Mouse (Mus musculus) hindbrain, embryonic 12.5 days (tissue): Measurements from ENCODE around the gene Elovl1. TPM values are rescaled to one million over a fixed set of nuclear protein-coding genes. Genes with fewer than 3 reads are reported as not detected.

Source experiments
- ATAC-seq: fragments of 200-750 bp; cut with Nextera tagmentation; 2 replicates; pipeline ENCODE4 v1.8.0; 2017; ENCODE audit warnings: moderate TSS enrichment; ENCODE audit not compliant: low FRiP score
- H3K27ac ChIP-seq: fragments of 300-500 bp; sonication (generic); 2 replicates; pipeline ENCODE4 v1.5.1; 2016; ENCODE audit warnings: mild to moderate bottlenecking
- H3K27me3 ChIP-seq: fragments of 300-500 bp; sonication (generic); 2 replicates; pipeline ENCODE4 v1.6.1; 2016; ENCODE audit warnings: mild to moderate bottlenecking
- H3K36me3 ChIP-seq: fragments of 300-500 bp; sonication (generic); 2 replicates; pipeline ENCODE4 v1.6.1; 2016; ENCODE audit warnings: mild to moderate bottlenecking
- H3K4me1 ChIP-seq: fragments of 300-500 bp; sonication (generic); 2 replicates; pipeline ENCODE4 v1.6.1; 2016
- H3K4me2 ChIP-seq: fragments of 300-500 bp; sonication (generic); replicated peaks from 2 replicates; pipeline ENCODE4 v1.6.1; 2016; ENCODE audit warnings: mild to moderate bottlenecking
- H3K4me3 ChIP-seq: fragments of 300-500 bp; sonication (generic); 2 replicates; pipeline ENCODE4 v1.5.1; 2016; ENCODE audit warnings: mild to moderate bottlenecking
- H3K9ac ChIP-seq: fragments of 300-500 bp; sonication (generic); 2 replicates; pipeline ENCODE4 v1.6.1; 2016; ENCODE audit warnings: mild to moderate bottlenecking, moderate library complexity
- H3K9me3 ChIP-seq: fragments of 300-500 bp; sonication (generic); replicated peaks from 2 replicates; pipeline ENCODE4 v1.6.1; 2016; ENCODE audit warnings: mild to moderate bottlenecking
- WGBS: fragments of 180-500 bp; shearing (Covaris S2); methylation state at CpG from one replicate; pipeline ENCODE4 v1.1.7; 2016; 5-methylcytosine and 5-hydroxymethylcytosine counted together
- polyA plus RNA-seq: library from polyadenylated mRNA; unstranded; fragments of >200 nt; fragmentation: Nextera tagmentation; extraction: Ambion mirVana; gene quantifications from 2 replicates; pipeline ENCODE4 v1.2.1, GENCODE M21; 2016

The Elovl1 gene
- polyA plus RNA-seq, 1 experiment from 2014 or later = 41.7 TPM

DNA sequence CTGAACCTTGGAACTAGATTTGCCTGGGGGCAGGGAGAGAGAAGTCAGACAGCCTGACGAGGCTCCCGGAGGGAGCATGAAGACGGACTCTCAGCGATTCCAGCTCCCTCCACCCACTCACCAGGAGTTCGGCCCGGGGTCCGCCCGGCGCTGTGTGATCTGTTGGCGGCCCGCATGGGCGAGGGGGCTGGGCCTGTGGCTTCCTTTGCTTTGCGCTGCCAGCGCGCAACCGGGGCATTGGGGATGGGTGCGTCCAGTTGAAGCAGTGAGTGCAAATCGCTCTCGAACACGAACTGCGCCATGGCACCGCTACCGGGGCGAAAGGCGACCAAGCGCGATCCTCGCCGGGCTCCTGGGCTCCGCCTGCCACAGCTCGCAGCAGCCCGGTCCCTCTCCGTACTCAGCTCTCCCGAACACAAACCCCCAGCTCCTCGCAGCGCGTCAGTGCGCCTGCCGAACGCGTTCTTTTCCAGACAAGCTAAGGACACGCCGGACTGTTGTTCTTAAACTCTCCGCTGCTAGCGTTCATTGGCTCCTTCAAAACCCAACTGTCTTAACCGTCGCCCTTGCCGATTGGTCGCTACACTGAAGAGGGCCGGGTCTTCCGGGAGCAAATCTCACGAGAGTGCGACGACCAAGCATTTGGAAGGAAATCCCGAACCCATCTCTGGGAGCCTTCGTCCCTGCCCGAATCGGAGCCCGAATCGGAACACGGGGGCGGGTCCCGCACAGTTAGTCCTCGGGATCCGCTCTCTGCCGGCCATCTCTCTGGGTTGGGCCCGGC, 9.1 kb downstream of the Elovl1 start, which contains the start of gene Cdc20:
Gene Cdc20 (minus strand): TSS at position 533 of the 784 bp plus-strand sequence.
- Histone ChIP-seq H3K9me3 (no peaks in the 10 kb centered on the region), H3K4me1 (peaks cover 36% of the 10 kb centered on the region), H3K4me3 (peak within 1 kb of the TSS; percentile 71), H3K9ac (peak within 1 kb of the TSS; percentile 82), H3K27ac (peak within 1 kb of the TSS; percentile 88), H3K36me3 (peaks cover 22% of the 10 kb centered on the region), H3K27me3 (no peaks in the 10 kb centered on the region), H3K4me2 (peak within 1 kb of the TSS; percentile 99)
- ATAC-seq = peak; percentile 95
- under 1% methylated on average over 64 of the region's 67 CpGs for WGBS

DNA sequence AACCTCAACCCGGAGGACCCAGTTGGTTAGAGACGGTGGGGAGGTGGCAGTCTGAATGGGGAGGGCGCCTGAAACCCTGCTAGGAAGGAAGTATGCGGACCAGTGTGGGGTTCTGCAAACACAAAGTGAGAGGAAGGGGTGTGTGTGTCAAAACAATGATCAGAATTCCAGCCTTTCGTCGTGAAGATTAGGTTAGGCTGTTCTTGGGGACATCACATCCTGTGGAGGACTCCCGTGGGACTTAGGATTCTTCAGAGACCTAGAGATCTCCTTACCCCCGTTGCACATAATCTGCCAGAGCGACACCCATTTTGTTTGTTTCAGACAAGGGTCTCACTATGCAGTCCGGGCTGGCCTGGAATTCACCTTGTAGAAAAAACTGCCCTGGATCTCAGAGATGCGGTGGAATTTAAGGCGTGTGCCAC, 9.9 kb downstream of the Elovl1 start:
- H3K4me3 ChIP-seq = peak overlapping the region; percentile 71
- peaks cover 36% of the 10 kb centered on the region for H3K4me1 ChIP-seq
- peak overlapping the region; percentile 65 for H3K9ac ChIP-seq
- H3K9me3 ChIP-seq = no peaks in the 10 kb centered on the region
- WGBS = 9% methylated on average over 12 of the region's 12 CpGs
- peak overlapping the region; percentile 88 for H3K27ac ChIP-seq
- ATAC-seq = peak; percentile 47
- H3K36me3 ChIP-seq = peaks cover 14% of the 10 kb centered on the region
- peak overlapping the region; percentile 99 for H3K4me2 ChIP-seq
- H3K27me3 ChIP-seq = no peaks in the 10 kb centered on the region

DNA sequence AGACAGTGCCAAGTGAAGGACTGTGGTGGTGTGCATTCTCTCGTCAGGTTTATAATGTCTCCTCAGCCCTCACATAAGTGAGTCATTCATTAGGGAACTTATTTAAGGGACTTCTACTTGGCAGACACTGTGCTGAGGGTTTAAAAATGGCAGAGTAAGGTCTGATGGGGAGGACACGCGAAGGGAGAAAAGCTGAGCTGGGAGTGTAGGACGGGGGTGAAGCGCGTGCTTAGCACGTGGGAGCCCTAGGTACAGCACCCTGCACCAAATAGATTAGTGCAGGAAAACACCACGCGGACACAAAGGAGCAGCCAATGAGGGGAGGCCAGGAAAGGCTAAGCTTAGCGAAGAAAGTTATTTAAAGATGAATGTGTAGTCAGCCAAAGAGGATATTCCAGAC, 17.2 kb downstream of the Elovl1 start:
- Histone ChIP-seq H3K9ac (no peak overlapping the region), H3K4me3 (no peak overlapping the region), H3K27ac (no peak overlapping the region), H3K27me3 (peaks cover 6% of the 10 kb centered on the region), H3K4me1 (peaks cover 17% of the 10 kb centered on the region), H3K4me2 (no peak overlapping the region), H3K9me3 (no peaks in the 10 kb centered on the region), H3K36me3 (no peaks in the 10 kb centered on the region)
- no peak for ATAC-seq
- WGBS = 92% methylated on average over 10 of the region's 10 CpGs

DNA sequence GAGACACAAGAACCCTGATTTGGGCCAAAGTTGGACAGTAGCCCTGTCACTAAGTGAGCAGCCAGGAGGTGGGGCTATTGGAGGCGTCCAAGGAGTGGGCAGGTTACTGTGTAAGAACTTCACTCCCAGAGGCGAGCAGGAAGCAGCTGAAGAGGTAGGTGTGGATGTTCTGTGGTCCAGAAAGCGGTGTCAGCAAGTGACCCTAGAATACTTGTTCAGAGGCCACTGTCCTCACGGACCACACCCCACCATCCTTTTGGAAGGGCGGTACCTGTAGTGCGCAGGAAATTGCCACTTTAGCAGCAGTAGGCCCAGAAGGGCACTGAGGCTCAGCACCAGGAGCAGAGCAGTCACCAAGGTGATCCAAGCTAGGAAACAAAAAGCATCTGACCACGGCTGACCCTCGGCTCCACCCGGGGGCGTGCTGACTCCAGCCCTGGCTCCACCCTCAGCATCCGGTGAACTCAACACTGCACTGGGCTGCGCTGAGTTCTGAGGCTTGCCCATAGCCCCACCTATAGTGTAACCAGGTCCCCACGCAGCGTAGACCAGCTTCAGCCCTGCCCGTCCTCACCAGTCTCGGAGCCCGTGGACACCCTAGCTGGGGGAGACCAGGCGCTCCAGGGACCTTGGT, 18.0 kb downstream of the Elovl1 start:
- Histone ChIP-seq H3K4me1 (peaks cover 17% of the 10 kb centered on the region), H3K36me3 (no peaks in the 10 kb centered on the region), H3K4me3 (peak overlapping the region; percentile 37), H3K9ac (peak overlapping the region; percentile 53; the same call in 1 of the 2 replicates), H3K4me2 (peak overlapping the region; percentile 82), H3K27me3 (peaks cover 6% of the 10 kb centered on the region), H3K27ac (no peak overlapping the region), H3K9me3 (no peaks in the 10 kb centered on the region)
- 22% methylated on average over 18 of the region's 18 CpGs for WGBS
- ATAC-seq = peak; percentile 78

DNA sequence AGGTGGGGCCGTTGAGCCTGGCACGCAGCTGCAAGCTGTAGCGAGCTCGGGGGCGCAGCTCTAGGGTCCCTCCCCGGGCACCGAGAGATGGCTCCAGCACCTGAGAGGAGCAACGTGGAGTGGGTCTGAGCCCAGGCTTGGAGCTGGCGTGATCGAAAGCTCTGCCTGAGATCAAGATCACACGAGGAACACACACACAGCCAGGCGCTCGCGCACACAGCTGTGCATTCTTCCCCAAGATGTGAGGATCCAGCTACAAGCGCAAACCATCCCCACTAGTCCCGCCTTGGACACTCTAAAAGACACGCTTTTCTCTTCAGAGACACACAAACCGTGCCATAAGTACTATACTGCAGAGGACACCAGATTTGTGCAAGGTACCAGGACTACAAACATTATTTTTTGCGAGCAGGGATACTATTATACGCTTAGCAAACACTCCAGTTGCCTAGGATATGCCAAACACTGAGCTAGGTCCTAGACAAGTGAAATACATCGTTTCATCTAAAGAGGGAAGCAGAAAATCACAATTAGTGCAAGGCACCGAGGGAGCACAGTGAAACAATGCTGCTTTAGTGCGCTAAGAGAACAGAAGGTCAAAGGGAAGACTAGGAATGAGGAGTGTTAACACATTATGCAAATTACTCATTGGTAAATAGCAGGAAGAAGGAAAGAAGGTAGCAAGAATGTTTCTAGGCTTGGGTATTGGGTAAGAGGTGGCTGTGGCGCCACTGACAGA, 18.7 kb downstream of the Elovl1 start:
- Histone ChIP-seq H3K9me3 (no peaks in the 10 kb centered on the region), H3K4me2 (peak overlapping the region; percentile 82), H3K36me3 (no peaks in the 10 kb centered on the region), H3K9ac (peak overlapping the region; percentile 53; the same call in 1 of the 2 replicates), H3K4me3 (peak overlapping the region; percentile 37), H3K27ac (no peak overlapping the region), H3K4me1 (peaks cover 17% of the 10 kb centered on the region), H3K27me3 (peaks cover 6% of the 10 kb centered on the region)
- ATAC-seq = peak; percentile 70
- WGBS = 19% methylated on average over 24 of the region's 24 CpGs

DNA sequence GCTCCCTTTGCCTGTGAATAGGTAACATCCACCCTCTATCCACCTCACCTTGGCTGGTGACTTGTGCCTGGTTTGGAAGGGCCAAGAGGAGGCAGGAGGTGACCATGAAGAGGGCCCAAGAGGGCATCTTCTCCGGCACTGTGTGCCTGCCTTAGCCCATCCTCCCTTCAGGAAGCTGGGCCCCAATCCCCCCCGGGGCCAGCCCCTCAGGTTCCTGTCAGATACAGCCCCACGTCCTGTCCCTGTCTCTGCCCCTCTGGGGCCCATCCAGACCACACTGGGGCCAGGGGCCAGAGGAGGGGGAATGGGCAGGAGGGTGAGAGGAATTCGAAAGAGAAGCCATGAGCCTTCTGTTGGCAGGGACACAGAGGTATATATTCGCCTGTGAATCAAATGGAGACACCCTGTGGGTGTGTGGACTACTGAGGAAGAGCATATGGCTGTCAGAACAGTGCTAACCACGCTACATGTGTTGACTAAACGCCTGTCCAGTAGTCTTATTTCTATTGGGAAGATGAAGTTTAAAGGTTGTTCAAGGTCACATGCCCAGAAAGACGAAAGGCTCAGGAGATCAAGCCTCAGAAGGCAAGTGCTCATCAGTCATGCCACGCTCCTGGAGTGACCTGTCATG, 29.6 kb downstream of the Elovl1 start, which contains the start of gene Mpl:
Gene Mpl (minus strand): TSS at position 169 of the 631 bp plus-strand sequence.
- WGBS = 76% methylated on average over 9 of the region's 9 CpGs
- no peaks in the 10 kb centered on the region for H3K4me1 ChIP-seq
- ATAC-seq = no peak; the same call in 1 of the 2 replicates
- no peak within 1 kb of the TSS for H3K4me2 ChIP-seq
- H3K9me3 ChIP-seq = no peaks in the 10 kb centered on the region
- H3K36me3 ChIP-seq = no peaks in the 10 kb centered on the region
- no peak within 1 kb of the TSS for H3K27ac ChIP-seq
- no peaks in the 10 kb centered on the region for H3K27me3 ChIP-seq
- no peak within 1 kb of the TSS for H3K9ac ChIP-seq
- H3K4me3 ChIP-seq = no peak within 1 kb of the TSS

DNA sequence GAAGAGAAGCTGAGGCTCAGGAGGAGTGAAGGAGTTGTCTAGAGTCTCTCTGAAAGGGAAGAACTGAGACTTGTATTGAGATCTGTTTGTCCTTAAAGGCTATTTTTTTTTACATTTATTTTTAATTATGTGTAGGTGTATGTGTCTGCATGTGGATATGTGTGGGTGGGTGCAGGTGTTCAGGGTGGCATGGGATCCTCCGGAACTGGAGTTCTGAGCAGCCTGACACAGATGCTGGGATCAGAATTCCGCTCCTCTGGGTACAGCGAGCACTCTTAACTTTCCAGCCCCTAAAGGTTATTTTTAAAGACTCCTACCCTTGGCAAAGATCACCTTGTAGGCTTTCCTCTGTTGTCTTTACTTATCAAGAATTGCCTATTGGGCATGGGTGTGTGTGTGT, 37.1 kb downstream of the Elovl1 start:
- no peaks in the 10 kb centered on the region for H3K36me3 ChIP-seq
- H3K4me3 ChIP-seq = no peak overlapping the region
- H3K4me2 ChIP-seq = no peak overlapping the region
- H3K9ac ChIP-seq = no peak overlapping the region
- no peaks in the 10 kb centered on the region for H3K4me1 ChIP-seq
- H3K27ac ChIP-seq = no peak overlapping the region
- H3K9me3 ChIP-seq = no peaks in the 10 kb centered on the region
- 88% methylated on average over 3 of the region's 3 CpGs for WGBS
- H3K27me3 ChIP-seq = no peaks in the 10 kb centered on the region
- ATAC-seq = no peak

DNA sequence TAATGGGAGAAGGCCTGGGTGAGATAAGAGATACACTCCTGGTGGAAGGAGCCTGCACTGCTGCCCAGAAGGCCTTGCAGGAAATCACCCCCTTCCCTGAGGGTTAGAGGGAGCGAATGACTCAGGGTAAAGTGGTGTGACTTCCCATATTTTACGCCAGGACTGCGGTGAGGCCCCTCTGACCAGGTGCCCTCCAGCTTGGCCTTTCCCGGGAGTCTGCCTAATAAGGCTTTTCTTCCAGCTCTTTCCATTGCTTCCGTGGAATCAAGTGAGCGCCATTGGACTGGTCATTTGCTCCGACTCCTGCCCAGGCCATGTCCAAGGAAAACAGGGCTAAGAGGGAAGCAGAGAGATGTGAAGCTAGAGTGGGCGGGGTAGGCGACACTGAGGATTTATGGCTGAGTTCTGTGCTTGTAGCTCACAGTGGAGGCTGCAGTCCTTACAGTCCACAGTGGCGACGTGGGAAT, 37.8 kb downstream of the Elovl1 start:
- 56% methylated on average over 10 of the region's 11 CpGs for WGBS
- no peaks in the 10 kb centered on the region for H3K4me1 ChIP-seq
- no peak overlapping the region for H3K9ac ChIP-seq
- H3K4me3 ChIP-seq = no peak overlapping the region
- H3K4me2 ChIP-seq = no peak overlapping the region
- no peaks in the 10 kb centered on the region for H3K36me3 ChIP-seq
- ATAC-seq = no peak
- H3K27me3 ChIP-seq = no peaks in the 10 kb centered on the region
- H3K9me3 ChIP-seq = no peaks in the 10 kb centered on the region
- no peak overlapping the region for H3K27ac ChIP-seq

DNA sequence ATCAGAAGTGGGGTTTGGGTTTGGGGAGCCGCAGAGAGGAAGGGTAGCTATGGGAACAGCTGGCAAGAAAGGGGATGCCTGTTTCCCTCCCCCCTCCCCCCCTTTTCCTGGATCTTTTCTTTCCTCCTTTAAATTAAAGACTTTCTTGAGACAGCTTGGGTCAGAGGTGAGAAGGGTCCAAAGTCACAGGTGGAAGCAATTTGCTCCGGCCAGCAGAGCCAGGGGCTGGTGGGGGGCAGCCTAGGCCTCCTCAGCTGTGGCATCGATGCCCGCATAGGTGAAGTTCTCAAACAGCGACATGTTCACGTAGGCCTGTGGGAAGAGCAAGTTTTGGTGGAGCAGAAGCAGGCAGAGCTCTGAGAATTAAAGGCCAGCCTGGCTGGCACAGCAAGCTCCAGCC, 43.4 kb downstream of the Elovl1 start:
- no peak overlapping the region for H3K27ac ChIP-seq
- no peak for ATAC-seq

DNA sequence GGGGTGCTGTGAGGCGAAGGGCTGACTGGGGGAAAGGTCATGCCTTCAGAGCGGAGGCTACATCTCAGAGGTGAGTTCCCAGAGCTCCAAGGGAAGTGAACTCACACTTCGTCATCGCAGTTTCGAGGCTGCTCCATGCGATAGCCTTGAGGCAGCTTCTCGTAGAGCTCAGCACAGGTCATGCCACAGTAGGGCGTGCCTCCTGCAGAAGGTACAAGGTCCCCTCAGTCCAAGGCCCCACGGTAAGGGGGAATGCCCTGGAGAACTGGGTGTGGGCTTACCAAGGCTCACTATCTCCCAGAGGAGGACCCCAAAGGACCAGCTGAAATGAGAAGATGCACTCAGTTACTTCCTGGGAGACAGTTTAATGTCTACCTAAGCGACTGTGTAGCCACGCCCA, 44.8 kb downstream of the Elovl1 start:
- Histone ChIP-seq H3K27ac (no peak overlapping the region), H3K9me3 (no peaks in the 10 kb centered on the region; the same call in 1 of the 2 replicates), H3K4me2 (no peak overlapping the region), H3K9ac (no peak overlapping the region), H3K4me3 (no peak overlapping the region), H3K4me1 (peaks cover 9% of the 10 kb centered on the region), H3K27me3 (no peaks in the 10 kb centered on the region), H3K36me3 (no peaks in the 10 kb centered on the region)
- no peak for ATAC-seq
- 92% methylated on average over 11 of the region's 11 CpGs for WGBS

More for the DNA sequence above, 43.4 kb downstream of the Elovl1 start:
- H3K36me3 ChIP-seq = no peaks in the 10 kb centered on the region
- no peaks in the 10 kb centered on the region; the same call in 1 of the 2 replicates for H3K9me3 ChIP-seq
- H3K9ac ChIP-seq = no peak overlapping the region
- H3K4me2 ChIP-seq = no peak overlapping the region
- 69% methylated on average over 6 of the region's 6 CpGs for WGBS
- H3K4me3 ChIP-seq = no peak overlapping the region
- H3K4me1 ChIP-seq = no peaks in the 10 kb centered on the region
- no peaks in the 10 kb centered on the region for H3K27me3 ChIP-seq

DNA sequence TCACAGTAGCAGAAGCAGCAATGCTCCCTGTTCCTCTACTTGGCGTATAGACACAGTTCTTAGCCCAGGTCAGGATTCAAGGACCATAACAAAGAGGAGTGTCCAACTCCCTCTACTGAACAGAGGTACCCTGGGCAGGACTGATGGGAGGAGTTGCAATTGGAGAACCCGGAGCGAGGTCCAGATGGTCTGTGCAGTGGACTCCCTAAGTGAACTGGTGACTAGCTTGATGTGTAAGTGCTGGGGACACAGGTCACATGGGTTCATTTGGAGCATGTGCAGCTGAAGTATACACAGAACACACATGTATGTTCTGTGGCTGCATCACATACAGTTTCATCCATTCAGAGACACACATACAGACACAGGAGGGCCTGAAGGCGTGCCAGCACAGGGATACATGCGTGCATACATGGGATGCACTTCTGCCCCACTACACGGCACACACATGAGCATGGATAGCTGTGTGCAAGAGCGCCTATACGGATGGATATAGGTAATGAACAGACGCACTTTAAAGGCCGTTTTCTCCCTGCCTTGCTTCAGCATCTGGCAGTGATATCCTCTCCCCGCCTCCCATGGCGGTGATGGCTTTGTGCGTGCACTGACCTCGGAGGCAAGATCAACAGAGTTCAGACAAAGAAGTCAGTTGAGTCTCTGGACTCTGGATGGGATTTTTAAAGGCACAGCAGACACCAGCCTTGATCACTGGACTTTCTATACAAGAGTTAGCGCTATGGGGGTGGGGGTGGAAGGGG, 49.1 kb downstream of the Elovl1 start:
- ATAC-seq = no peak
- H3K9ac ChIP-seq = no peak overlapping the region
- 37% methylated on average over 15 of the region's 15 CpGs for WGBS

More for the DNA sequence above, 49.1 kb downstream of the Elovl1 start:
- Histone ChIP-seq H3K4me2 (no peak overlapping the region), H3K27me3 (no peaks in the 10 kb centered on the region), H3K4me3 (no peak overlapping the region), H3K9me3 (no peaks in the 10 kb centered on the region; the same call in 1 of the 2 replicates), H3K36me3 (no peaks in the 10 kb centered on the region), H3K27ac (no peak overlapping the region; the same call in 1 of the 2 replicates), H3K4me1 (peaks cover 9% of the 10 kb centered on the region)
